Mouse (Mus musculus) liver, adult 2 months (tissue): ENCODE measurements around the gene Cenpm. TPM values are rescaled to one million over a fixed set of nuclear protein-coding genes. Genes with fewer than 3 reads are reported as not detected.
A peak's percentile ranks its signal among the peaks of the same experiment; 100 is the strongest.

Source experiments
- DNase-seq: peaks from one replicate; pipeline ENCODE4 v3.0.0-alpha.2; 2011; ENCODE audit warnings: low read depth, low spot score; ENCODE audit errors: extremely low read depth
- H3K27ac ChIP-seq: fragments of 200-500 bp; replicated peaks from 2 replicates; pipeline ENCODE4 v1.5.1; 2012; ENCODE audit warnings: low read depth, mild to moderate bottlenecking, control low read depth, inconsistent platforms, low read length; ENCODE audit not compliant: insufficient read depth
- H3K27me3 ChIP-seq: fragments of 200-500 bp; 2 replicates; pipeline ENCODE4 v1.6.1; 2012; ENCODE audit warnings: mild to moderate bottlenecking, moderate library complexity, low read length, inconsistent platforms; ENCODE audit not compliant: control insufficient read depth, insufficient read depth
- H3K36me3 ChIP-seq: fragments of 200-500 bp; 2 replicates; pipeline ENCODE4 v1.6.1; 2012; ENCODE audit warnings: low read length, inconsistent platforms; ENCODE audit not compliant: control insufficient read depth, insufficient read depth
- H3K4me1 ChIP-seq: fragments of 200-500 bp; 2 replicates; pipeline ENCODE4 v1.6.1; 2011; ENCODE audit warnings: low read length; ENCODE audit not compliant: control insufficient read depth, insufficient read depth
- H3K4me3 ChIP-seq: fragments of 200-500 bp; 2 replicates; pipeline ENCODE4 v1.5.1; 2011; ENCODE audit warnings: low read depth, mild to moderate bottlenecking, control low read depth, low read length, moderate library complexity; ENCODE audit not compliant: insufficient read depth
- H3K79me2 ChIP-seq: fragments of 200-500 bp; 2 replicates; pipeline ENCODE4 v1.6.1; 2012; ENCODE audit warnings: inconsistent platforms, mild to moderate bottlenecking, low read length, moderate library complexity; ENCODE audit not compliant: control insufficient read depth, insufficient read depth
- H3K9ac ChIP-seq: fragments of 200-500 bp; 2 replicates; pipeline ENCODE4 v1.6.1; 2012; ENCODE audit warnings: low read depth, mild to moderate bottlenecking, control low read depth, inconsistent platforms, low read length
- CTCF ChIP-seq: fragments of 200-500 bp; IDR thresholded peaks from 2 replicates; pipeline ENCODE4 v1.5.1; 2011; ENCODE audit warnings: low read depth, low read length, control low read depth
- POLR2A ChIP-seq: fragments of 200-500 bp; IDR thresholded peaks from 2 replicates; pipeline ENCODE4 v1.6.1; 2011; ENCODE audit warnings: low read length, control low read depth; ENCODE audit not compliant: insufficient read depth; ENCODE audit errors: extremely low read depth
- WGBS: fragments of 180-500 bp; shearing (Covaris S2); methylation state at CpG from one replicate; pipeline ENCODE4 v1.1.7; 2018; 5-methylcytosine and 5-hydroxymethylcytosine counted together
- polyA plus RNA-seq: library from polyadenylated mRNA; depleted of rRNA; stranded (reverse); fragments of >200 nt; gene quantifications from 2 replicates; pipeline ENCODE4 v1.2.3, GENCODE M21; 2012
- total RNA-seq: library from RNA; depleted of rRNA; stranded (reverse); fragments of >200 nt; gene quantifications from 2 replicates; pipeline ENCODE4 v1.2.3, GENCODE M21; 2014

Cenpm gene
- total and polyA plus RNA-seq, 2 experiments, result 3.0 to 11.5 TPM

GRCm38 (mm10) chr15:82280638-82281037, 36.1 kb upstream of the Cenpm start:
- WGBS, result 79% methylated on average over 4 of the region's 4 CpGs
- no peak for DNase-seq
- TF ChIP-seq CTCF (no peak), POLR2A (no peak)

DNA sequence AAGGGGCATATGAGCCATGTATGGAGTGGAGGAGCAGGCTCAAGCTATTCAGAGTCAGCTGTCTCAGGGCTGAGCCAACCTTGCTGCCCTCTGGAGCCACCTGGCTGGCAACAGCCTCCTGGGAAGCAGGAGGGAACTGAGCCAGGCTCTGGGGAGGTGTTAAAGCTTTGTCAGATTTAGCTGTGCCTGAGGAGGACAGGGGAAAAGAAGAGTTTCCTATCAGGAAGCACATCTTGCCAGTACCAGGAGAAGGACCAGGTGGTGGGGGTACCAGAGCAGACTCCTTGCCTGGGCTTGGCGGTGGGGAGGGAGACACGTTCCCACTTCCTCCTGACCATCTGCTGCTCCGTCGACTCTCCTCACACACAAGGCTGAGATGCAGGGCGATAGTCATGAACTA, 33.0 kb upstream of the Cenpm start:
- no peak for TF ChIP-seq POLR2A
- TF ChIP-seq CTCF, result no peak
- H3K27me3 ChIP-seq, result peaks cover 9% of the 10 kb centered on the region
- no peak overlapping the region for H3K27ac ChIP-seq
- no peaks in the 10 kb centered on the region for H3K36me3 ChIP-seq
- DNase-seq, result no peak
- no peaks in the 10 kb centered on the region for H3K79me2 ChIP-seq
- 75% methylated on average over 5 of the region's 5 CpGs for WGBS
- H3K4me1 ChIP-seq, result peaks cover 3% of the 10 kb centered on the region; the same call in 1 of the 2 replicates
- H3K9ac ChIP-seq, result no peak overlapping the region
- no peak overlapping the region for H3K4me3 ChIP-seq

More at GRCm38 (mm10) chr15:82280638-82281037, 36.1 kb upstream of the Cenpm start:
- Histone ChIP-seq H3K36me3 (no peaks in the 10 kb centered on the region), H3K9ac (no peak overlapping the region), H3K4me3 (no peak overlapping the region), H3K27me3 (0 out of 2 replicates have a peak, but pooled peaks cover under 1% of the 10 kb centered on the region), H3K27ac (no peak overlapping the region), H3K4me1 (no peaks in the 10 kb centered on the region), H3K79me2 (no peaks in the 10 kb centered on the region)

- Histone ChIP-seq H3K4me1 (peaks cover 3% of the 10 kb centered on the region; the same call in 1 of the 2 replicates), H3K36me3 (no peaks in the 10 kb centered on the region), H3K4me3 (peak overlapping the region; percentile 36; the same call in 1 of the 2 replicates), H3K27ac (no peak overlapping the region), H3K79me2 (no peaks in the 10 kb centered on the region), H3K9ac (no peak overlapping the region), H3K27me3 (peaks cover 9% of the 10 kb centered on the region)
- no peak for DNase-seq
- TF ChIP-seq CTCF (no peak), POLR2A (no peak)
- WGBS, result 2% methylated on average over 83 of the region's 86 CpGs
Measured at GRCm38 (mm10) chr15:82274927-82275901, 30.7 kb upstream of the Cenpm start.

DNA sequence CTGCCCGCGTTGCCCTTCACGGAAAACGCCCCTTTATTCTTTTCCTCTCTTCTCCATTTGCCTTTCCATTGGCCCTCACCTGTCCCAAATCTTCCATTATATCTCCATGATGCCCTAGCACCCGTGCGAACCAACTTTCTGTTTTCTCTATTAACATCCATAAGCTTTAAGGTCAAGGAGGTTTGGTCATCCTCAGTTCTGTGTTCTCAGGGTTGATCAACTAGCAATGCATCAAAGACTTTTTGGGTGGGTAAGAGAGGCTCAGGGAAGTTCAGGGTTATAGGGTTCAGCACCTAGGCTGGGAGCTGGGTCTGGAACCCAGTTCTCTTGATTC, 30.0 kb upstream of the Cenpm start, which contains the start of gene Sept3:
TSS of gene Sept3 (plus strand) at position 301 of the 334 bp plus-strand sequence.
- TF ChIP-seq CTCF, result no peak
- H3K79me2 ChIP-seq, result no peaks in the 10 kb centered on the region
- no peak within 1 kb of the TSS for H3K9ac ChIP-seq
- 40% methylated on average over 6 of the region's 6 CpGs for WGBS
- H3K27me3 ChIP-seq, result peaks cover 9% of the 10 kb centered on the region
- no peak for DNase-seq
- peak within 1 kb of the TSS; percentile 36; the same call in 1 of the 2 replicates for H3K4me3 ChIP-seq
- peaks cover 3% of the 10 kb centered on the region; the same call in 1 of the 2 replicates for H3K4me1 ChIP-seq
- no peaks in the 10 kb centered on the region for H3K36me3 ChIP-seq
- no peak within 1 kb of the TSS for H3K27ac ChIP-seq

DNA sequence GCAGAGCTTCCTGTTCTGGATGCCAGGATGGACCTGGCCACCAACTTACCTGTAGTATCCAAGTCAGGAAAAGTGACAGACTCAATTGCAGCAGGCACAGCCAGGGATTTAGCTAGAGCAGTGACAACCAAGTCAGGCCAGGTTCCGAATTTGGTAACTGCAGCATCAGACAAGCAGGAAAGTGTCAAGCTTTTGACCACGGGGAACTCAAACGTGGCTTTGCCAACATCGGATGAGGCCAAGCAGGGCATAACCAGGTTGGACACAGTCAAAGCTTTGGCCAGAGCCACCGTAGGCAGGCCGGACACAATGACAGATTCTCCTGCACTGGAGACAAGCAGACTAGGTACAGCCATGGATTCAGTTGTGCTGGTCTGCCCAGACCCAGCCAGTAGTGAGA, 27.7 kb upstream of the Cenpm start:
- Histone ChIP-seq H3K4me3 (no peak overlapping the region), H3K36me3 (no peaks in the 10 kb centered on the region), H3K27ac (no peak overlapping the region), H3K9ac (no peak overlapping the region), H3K79me2 (no peaks in the 10 kb centered on the region), H3K27me3 (peaks cover 9% of the 10 kb centered on the region), H3K4me1 (peaks cover 3% of the 10 kb centered on the region; the same call in 1 of the 2 replicates)
- TF ChIP-seq POLR2A (no peak), CTCF (no peak)
- 83% methylated on average over 6 of the region's 6 CpGs for WGBS
- DNase-seq, result no peak

- 9% methylated on average over 5 of the region's 5 CpGs for WGBS
- TF ChIP-seq CTCF (peak; percentile 96), POLR2A (no peak)
- no peak overlapping the region for H3K4me3 ChIP-seq
- H3K9ac ChIP-seq, result no peak overlapping the region
- no peak overlapping the region for H3K27ac ChIP-seq
- no peaks in the 10 kb centered on the region for H3K36me3 ChIP-seq
- H3K27me3 ChIP-seq, result peaks cover 9% of the 10 kb centered on the region
- DNase-seq, result peak; percentile 47
- peaks cover 3% of the 10 kb centered on the region; the same call in 1 of the 2 replicates for H3K4me1 ChIP-seq
- no peaks in the 10 kb centered on the region for H3K79me2 ChIP-seq
Measured at GRCm38 (mm10) chr15:82271201-82271600, 26.7 kb upstream of the Cenpm start.
